Mouse (Mus musculus) megakaryocyte, embryonic 14.5 days (primary cell): ENCODE measurements at regions not wholly inside any gene's neighbourhood (a gene's known extent, or its start where the extent isn't known, plus 50 kb on each side); places are given as distances from the start of the nearest gene placed in this dataset.

Experiments used
- FLI1 ChIP-seq: IDR thresholded peaks from 2 replicates; pipeline ENCODE4 v1.6.1; 2012; ENCODE audit warnings: low read length, inconsistent platforms, mixed read lengths
- GATA1 ChIP-seq: IDR thresholded peaks from 3 replicates; pipeline ENCODE4 v1.6.1; 2012; ENCODE audit warnings: mixed read lengths, low read length, inconsistent platforms, borderline replicate concordance

DNA sequence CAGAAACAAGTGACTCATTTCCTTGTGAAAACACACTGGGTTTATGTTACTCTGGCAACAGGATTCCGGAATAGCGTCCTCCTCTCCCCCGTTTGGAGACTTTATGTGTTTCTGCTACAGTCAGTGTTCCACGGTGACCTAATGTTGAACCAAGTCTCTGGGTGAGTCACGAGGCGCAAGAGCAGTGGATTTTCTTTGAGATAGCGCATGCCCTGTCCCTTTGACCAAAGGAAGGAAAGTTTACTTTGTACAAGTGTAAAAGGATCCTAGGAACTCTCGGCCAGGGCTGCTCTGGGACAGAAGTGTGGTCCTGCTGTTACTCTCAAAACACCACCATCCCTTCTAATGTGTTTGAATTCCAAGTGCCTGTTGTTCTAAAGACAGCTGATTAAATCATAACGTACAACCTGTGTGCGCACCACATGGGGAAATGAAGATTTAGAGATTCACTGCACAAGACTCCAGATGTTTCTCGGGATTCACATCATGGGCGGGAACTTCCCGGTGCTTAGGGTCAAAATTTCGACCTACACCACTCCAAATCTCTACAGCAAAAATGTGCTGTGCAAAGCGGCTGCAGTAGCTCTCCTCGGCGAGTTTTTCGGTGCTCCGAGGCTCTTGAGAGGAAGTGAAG, 176.1 kb upstream of the Rbms1 start:
- TF ChIP-seq GATA1 (no peak), FLI1 (no peak)
